Mouse (Mus musculus) forelimb bud, embryonic 11.5 days (tissue): ENCODE data around the gene Lect2.

Source experiments
- DNase-seq: peaks from one replicate; pipeline ENCODE4 v3.0.0-alpha.2; 2012; ENCODE audit warnings: low read depth, low spot score

Gene Lect2

GRCm38 (mm10) chr13:56506871-56507496 is 41.3 kb downstream of the Lect2 start:
- DNase-seq, result no peak

GRCm38 (mm10) chr13:56501866-56502420 is 46.4 kb downstream of the Lect2 start:
- no peak for DNase-seq

GRCm38 (mm10) chr13:56500636-56501035 is 47.7 kb downstream of the Lect2 start:
- DNase-seq, result no peak

GRCm38 (mm10) chr13:56500132-56500531 is 48.2 kb downstream of the Lect2 start:
- DNase-seq, result no peak

GRCm38 (mm10) chr13:56494440-56494839 is 53.9 kb downstream of the Lect2 start:
- DNase-seq, result no peak
